Mouse (Mus musculus) urinary bladder, postnatal 14 days (tissue): ENCODE measurements around the gene Gm10229.
"Not testable (repeated sequence)": the region's sequence is repeated elsewhere in the genome, so short reads cannot be mapped to it uniquely, and the experiment has no call there.

Source experiments
- DNase-seq: peaks from one replicate; pipeline ENCODE4 v3.0.0; 2021; ENCODE audit warnings: low spot score

The Gm10229 gene

DNA sequence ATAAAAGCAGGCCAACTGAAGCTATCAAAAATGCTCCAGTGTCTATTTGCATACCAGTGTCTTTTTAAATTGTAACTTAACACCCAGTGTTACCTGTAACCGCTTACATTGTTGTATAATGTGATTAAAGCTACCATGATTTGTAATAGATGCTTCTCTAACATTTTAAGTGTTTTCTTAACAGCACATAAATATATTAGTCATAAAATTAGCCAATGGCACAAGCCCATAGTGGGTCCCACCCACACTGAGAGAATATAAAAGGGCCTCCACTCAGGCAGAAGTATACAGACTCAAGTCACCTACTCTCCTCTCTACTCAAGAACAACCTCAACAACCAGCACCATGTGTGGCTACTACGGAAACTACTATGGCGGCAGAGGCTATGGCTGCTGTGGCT is at the start of gene Gm10229:
TSS of gene Gm10229 (plus strand) at position 301 of the 400 bp plus-strand sequence.
- not testable (repeated sequence) for DNase-seq

DNA sequence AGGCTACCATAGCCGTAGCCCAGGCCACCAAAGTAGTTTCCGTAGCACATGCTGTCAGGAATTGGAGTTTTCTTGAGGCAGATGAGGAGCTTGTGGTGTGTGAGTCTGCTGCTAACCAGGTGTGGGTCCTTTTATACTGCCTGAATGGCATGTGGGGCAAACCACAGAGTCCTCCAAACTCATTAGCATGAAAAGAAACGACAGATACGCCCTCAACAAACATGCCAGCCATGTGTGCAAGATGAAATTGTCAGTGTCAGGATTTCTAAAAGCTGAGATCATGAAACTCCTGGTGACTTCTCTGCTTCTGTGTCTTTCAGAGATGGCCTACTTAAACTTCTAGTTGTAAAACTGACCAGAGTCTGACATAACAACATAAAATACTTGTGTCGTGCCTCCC is 4.4 kb upstream of the Gm10229 start, which contains the start of gene Krtap22-2:
TSS of gene Krtap22-2 (minus strand) at position 101 of the 400 bp plus-strand sequence.
- DNase-seq, result no peak

DNA sequence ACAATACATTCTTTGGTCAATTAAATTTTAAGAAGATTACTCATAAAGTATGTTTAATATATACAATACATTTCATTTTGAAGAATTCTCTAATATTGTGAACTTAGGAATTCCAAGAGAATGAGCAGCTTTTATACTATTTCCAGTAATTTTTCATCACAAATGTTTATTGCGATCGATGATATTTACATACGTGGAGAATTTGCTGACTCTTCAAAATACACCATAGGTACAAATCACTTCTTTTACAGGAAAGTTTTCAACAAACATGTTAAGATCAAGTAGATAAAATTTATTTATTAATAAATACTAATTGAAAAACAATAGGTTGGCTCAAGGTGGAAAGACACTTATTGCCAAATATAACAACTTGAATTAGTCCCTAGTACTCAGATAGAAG is 1.1 kb upstream of the Gm10229 start:
- no peak for DNase-seq

DNA sequence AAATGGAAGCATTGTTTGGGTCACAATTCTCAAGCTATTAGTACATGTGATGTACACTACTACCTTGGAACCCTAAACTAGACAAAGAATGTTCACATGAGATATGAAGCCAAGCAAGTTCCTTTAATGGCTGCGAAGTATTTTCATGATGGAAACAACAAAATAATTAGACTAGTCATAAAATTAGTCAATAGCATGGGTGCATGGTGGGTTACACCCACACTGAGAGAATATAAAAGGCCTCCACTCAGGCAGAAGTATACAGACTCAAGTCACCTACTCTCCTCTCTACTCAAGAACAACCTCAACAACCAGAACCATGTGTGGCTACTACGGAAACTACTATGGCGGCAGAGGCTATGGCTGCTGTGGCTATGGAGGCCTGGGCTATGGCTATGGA is 16.3 kb downstream of the Gm10229 start, which contains the start of gene Krtap6-1:
TSS of gene Krtap6-1 (plus strand) at position 301 of the 400 bp plus-strand sequence.
- not testable (repeated sequence) for DNase-seq

DNA sequence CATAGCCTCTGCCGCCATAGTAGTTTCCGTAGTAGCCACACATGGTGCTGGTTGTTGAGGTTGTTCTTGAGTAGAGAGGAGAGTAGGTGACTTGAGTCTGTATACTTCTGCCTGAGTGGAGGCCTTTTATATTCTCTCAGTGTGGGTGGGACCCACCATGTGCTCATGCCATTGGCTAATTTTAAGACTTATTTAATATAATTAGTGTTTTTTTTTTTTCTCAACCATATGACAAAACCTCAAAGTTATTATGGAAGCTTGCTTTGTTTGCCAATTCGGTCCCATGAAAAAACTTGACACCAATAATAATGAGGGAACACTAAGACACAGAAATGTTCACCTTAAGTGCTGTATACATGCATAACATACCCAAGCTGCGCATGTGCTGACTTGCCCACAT is 26.3 kb downstream of the Gm10229 start, which contains the start of gene Gm10228:
TSS of gene Gm10228 (minus strand) at position 101 of the 400 bp plus-strand sequence.
- not testable (repeated sequence) for DNase-seq

DNA sequence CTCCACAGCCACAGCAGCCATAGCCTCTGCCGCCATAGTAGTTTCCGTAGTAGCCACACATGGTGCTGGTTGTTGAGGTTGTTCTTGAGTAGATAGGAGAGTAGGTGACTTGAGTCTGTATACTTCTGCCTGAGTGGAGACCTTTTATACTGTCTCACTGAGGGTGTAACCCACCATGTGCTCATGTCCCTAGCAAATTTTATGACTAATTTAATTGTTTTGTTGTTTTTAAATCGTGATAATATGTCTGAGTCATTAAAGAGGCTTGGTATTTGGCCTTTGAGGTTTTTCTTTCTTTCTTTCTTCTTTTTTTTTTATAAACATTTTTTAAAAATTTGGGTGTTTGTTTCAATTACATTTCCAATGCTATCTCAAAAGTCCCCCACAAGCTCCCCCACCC is 32.7 kb downstream of the Gm10229 start, which contains the start of gene Krtap6-5:
TSS of gene Krtap6-5 (minus strand) at position 101 of the 400 bp plus-strand sequence.
- DNase-seq, result no peak

DNA sequence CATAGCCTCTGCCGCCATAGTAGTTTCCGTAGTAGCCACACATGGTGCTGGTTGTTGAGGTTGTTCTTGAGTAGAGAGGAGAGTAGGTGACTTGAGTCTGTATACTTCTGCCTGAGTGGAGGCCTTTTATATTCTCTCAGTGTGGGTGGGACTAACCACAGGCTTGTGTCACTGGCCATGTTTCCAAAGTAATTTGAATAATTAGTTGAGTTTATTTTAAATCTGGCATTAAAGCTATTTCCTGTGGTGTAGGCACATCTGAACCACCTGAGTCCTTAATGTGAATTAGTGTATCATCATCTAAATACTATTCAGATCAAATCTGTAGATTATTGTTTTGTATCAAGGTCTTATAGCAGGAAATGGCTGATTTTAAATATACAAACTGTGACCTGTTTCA is 48.8 kb downstream of the Gm10229 start, which contains the start of gene 1110025L11Rik:
TSS of gene 1110025L11Rik (minus strand) at position 101 of the 400 bp plus-strand sequence.
- not testable (repeated sequence) for DNase-seq
